Mouse (Mus musculus): ENCODE data around the gene S100a10.

GRCm38 (mm10) chr3:93548541-93549266, 6.2 kb upstream of the S100a10 start:
- no peak for TF ChIP-seq CTCF (IDR thresholded peaks at IDR 0.05)
- no peak for TF ChIP-seq EP300 (IDR thresholded peaks at IDR 0.05; ENCODE audit: insufficient read depth, low read depth, low read length)
- TF ChIP-seq POLR2A (IDR thresholded peaks at IDR 0.05; ENCODE audit: insufficient read depth, low read depth, low read length): no peak

Measured in heart, adult 2 months (tissue).